Mouse (Mus musculus) mouse embryonic stem cell (cell line): ENCODE data around the gene Hcar2.

ENCODE experiments used
- in situ Hi-C, 2 experiments: fragments of 300-500 bp; cut with MboI; formaldehyde crosslinking; loops; 1 replicate in 1 of 2; 3 replicates in 1 of 2; pipeline ENCODE4 v1.14.3; 2019 to 2020; ENCODE audit warnings: low sequenced_read_pairs in 2 of 2, low pct_unique_long_range_greater_than_20kb in 1 of 2, mixed read lengths in 1 of 2; ENCODE audit not compliant: unreplicated experiment in 1 of 2

Hcar2 gene

DNA sequence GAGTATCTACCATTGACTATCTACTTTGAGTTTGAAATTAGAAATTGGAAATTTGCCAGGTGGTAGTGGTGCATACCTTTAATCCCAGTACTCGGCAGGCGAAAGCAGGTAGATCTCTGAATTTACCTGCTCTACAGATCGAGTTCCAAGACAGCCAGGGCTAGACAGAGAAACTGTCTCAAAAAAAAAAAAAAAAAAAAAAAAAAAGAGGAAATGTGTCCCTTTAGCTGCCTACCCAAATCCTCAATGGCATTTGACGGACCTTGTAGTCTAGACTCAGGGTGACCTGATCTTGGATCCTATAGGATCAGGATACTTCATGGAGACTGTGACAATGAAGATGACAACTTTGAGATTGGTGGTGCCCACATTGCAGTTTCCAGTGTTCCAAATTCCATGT lies 1.2 kb upstream of the Hcar2 start:
- in situ Hi-C loops = no loop called here

DNA sequence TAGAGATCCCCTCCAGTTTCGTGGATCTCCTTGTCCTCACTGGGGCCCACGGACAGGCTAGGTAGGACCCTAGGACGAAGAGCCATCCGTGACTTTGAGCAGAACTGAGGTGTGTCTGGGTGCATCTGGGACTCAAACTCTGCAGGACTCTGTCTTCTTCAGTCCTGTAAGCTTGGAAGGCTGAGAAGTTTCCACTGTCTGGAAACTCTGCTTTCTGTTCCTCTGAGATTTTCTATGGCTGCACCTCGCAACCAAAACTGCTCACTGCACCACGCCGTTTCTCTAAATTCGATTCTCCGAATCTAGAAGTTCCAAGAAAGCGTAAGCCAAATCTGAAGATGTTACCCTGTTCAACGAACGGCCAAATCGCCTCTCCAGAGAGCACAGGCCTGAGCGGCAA lies 1.4 kb downstream of the Hcar2 start:
- in situ Hi-C loops = no loop called here

DNA sequence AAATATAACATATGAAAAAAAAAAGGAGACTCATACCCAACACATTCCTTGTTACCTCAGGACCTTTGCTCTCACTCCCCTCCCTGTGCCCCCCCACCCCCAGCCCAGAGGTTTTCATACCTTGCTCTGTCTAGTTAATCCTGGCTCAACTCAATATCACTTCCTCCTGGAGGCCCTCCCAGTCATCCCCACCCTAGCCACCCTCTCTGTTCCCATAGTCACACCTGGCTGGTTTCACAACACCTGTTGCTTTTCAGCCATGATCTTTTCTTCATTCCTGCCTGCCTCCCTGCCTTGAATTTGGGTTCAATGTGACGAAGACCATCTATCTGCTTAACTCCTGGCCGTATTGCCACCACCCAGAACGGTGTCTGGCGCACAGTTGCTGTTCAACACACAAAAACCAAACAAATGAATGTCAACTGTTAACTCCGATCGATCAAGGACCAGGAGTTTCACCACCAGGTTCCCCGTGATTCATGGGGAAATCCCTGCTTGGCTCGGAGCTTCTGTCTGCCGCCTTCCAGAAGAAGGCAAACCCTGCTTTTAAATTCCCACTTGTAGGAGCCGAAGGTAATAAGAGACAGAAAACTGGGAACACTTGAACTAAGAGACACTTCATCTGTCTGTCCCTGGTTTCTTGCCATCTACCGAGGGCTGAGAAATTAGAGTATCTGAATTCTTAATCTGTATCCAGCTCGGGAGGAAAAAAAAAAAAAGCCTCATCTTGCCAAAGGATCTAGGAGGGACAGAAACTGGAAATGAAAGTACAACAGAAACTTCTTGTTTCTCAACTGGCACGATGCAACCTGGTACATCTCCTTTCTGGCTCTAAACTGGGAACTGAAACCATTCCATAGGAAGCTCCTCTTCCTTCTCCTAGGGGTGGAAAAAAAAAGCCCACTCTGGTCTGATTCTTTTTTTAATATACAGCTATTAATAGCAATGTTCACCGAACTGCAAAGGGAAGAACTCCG lies 2.6 kb downstream of the Hcar2 start:
- in situ Hi-C loops = no loop called here

DNA sequence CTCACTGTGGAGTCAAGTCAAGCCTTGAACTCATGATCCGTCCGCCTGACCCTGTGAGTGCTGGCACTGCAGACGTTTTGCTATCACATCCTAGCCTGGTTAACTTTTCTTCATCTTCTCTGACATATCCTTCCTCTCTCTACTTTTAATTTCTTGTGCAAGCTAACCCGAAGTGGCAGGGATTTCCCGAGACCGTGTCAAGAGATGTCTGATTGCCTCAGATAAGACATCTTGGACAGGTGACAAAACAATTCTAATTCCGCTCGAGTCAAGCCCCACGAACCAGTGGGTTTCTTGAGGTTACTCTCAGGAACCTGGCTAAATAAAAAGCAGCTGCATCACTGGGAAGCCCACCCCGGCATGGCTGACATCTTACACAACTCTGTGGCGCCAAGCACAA lies 6.5 kb downstream of the Hcar2 start:
- in situ Hi-C loops = no loop called here

DNA sequence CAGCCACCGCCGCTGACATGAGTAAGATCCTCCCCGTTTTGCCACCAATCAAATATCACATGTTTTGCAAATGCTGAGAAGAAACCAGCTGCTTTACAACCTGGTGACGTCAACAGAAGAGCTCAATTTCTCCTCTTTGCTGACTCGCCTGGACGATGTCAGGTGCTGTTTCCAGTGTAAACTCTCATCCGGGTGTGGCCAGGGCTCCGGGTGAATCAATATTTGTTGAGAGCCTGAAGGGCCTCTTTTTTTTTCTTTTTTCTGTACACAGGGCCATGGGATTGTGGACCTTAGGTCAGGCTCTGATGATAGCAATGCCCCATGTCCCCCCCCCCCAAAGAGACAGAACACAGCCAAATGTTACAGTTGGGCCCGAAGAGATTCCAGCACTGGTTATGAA lies 10.8 kb downstream of the Hcar2 start:
- in situ Hi-C loops = no loop called here

DNA sequence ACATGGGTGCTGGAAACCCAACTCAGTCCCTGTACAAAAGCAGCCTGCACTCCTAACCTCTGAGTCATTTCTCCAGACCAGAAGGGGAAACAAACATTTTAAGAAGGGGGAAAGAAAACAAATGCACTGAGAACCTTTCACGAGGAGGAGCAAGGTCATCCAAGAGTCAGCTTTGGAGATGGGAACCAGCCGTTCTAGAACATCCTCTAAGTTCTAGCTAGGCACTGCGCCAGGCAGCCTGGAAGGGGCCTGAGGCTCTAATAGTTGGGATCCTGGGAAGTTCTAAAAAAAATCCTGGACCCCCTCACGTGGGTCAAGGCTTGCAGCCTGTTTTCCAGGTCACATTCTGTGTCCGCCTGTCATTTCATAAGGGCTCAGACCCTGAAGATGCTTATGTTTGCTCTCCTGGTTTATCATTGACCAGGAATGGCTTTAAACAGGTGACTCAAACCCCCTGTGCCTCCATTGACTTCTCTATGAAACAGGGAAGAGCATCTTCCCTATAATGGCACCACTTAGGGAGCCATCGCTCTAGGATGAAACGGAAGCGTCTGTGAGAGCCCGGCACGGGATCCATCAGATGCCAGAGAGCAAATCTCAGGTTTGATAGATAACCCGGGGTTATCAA lies 11.3 kb downstream of the Hcar2 start:
- in situ Hi-C loops = no loop called here

DNA sequence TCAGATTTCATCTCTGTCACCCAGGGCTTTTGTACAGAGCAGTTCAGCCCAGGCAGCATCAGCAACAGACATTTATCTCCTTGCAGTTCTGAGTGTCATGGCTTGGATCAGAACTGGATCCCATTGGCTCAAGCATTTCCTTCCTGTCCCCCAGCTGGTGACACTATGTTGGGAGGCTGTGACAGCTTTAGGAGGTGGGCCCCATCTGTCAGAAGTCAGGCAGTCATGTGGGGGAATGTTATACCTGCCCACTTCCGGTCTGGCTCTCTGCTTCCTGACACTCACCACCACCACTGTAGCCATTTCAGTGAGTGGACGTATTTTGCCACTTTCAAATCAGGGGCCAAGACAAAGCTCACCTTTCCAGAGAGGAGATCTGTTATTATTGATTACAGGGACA lies 13.9 kb downstream of the Hcar2 start:
- in situ Hi-C loops = no loop called here

DNA sequence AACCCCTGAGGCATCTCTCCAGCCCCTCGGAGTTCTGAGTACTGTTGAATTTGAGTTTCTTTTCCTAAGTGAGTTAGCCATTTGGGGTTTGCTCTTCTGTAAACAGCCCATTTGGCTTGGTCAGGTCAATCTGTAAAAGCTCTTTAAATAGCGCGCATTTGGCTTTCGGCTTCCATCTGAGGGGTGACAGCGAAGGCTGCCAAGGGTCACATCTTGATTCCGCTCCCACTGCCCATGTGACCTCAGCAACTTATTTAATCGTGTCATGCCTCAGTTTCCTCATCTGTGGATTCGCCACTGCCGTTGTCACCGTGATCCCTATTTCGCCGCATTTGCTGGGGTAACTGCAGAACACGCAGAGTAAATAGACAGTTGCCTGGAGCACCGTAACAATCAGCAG lies 21.0 kb downstream of the Hcar2 start:
- in situ Hi-C loops = no loop called here

DNA sequence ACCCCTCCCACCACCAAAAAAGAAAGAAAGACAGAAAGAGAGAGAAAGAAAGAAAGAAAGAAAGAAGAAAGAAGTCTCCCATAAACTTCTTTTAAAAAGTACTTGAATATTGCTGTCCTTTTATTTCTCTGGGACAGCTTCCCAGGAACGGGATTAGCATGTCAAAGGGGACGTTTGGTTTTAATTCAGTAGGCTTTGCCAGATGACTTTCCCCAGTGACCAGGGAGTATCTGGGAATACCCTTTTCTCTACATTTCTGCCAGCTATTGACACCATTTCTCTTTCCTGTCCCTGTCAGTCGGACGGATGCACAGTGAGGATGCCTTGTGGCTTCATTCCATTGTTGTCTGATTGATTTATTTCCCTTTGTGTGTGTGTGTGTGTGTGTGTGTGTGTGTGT lies 21.5 kb downstream of the Hcar2 start:
- in situ Hi-C loops = no loop called here

DNA sequence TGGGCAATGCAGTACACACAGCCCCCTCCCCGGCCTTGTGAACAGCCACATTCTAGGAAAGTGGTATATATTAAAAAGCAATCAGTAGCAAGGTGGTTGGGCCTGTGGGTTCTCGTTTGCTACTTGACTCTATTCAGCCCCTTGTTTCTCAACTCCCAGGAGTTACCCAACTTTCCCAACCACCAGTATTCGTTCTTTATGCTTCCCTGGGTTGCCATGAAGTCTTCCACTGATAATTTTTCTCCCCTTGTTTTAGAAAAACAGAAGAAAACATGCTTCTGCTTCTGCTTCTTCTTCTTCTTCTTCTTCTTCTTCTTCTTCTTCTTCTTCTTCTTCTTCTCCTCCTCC lies 22.4 kb downstream of the Hcar2 start:
- in situ Hi-C loops = no loop called here

DNA sequence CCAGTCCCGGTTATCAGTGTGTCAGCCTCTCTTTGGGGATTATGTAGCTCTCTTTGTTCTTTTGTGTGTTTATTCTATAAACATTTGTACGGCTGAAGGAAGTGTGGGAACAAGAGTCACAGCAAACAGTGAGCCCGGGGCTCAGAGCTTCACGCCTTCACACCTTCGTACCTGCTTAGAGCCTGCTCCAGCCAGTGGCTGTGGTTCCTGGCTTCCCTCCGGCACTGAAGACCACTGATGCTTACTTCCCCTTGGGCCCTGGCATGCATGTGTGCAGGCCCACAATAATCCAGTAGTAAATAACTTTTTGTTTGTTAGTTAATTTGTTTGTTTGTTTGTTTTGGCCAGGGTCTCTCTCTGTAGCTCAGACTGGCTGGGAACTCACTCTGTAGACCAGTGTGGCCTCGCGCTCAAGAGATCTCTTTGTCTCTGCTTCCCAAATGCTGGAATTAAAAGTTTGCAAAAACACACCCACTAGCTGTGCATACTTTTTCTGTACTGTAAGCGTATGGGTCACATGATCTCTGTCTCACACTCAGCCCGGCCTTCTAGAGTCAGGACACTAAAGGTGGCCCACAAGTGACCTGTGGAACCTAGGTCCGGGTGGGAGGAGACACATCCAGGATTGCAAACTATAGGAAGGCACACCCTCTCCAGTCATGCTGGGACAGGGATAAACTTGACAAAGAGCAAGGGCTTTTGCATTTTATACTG lies 22.9 kb downstream of the Hcar2 start:
- in situ Hi-C loops = no loop called here

DNA sequence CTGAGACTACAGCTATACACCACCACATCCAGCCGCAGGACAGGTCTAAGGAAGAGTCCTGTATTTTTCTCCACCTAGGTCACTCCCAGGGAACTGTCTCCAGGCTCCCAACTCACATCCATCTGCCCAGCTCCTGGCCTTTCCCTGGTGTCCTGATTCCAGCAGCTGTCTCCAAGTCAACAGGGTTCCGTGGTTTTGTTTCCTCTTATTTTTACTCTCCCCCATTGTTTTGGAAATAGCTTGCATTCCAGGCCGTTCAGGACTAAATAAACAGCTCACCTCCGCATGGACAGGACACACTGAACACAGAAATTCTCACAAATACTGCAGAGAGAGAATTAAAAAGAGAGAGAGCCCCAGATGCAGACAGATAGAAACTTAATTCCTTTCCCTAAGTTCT lies 27.9 kb downstream of the Hcar2 start:
- in situ Hi-C loops = no loop called here

DNA sequence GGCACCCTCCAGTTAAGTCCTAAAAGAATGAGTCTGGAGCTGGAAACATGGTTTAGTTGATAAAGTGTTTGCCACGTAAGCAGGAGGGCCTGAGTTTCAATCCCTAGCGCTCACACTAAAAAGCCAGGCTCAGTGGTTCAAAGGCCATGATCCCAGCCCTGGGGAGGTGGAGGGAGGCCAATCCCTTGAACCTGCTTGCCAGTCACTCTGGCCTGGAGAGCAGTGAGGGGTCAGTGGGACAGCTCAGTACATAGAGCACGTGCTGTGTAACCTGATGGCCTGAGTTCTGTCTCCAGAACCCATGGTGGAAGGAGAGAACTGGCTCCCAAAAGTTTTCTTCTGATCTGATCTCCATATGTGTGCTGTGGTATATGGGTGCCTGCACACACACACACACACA lies 30.5 kb downstream of the Hcar2 start:
- in situ Hi-C loops = no loop called here

DNA sequence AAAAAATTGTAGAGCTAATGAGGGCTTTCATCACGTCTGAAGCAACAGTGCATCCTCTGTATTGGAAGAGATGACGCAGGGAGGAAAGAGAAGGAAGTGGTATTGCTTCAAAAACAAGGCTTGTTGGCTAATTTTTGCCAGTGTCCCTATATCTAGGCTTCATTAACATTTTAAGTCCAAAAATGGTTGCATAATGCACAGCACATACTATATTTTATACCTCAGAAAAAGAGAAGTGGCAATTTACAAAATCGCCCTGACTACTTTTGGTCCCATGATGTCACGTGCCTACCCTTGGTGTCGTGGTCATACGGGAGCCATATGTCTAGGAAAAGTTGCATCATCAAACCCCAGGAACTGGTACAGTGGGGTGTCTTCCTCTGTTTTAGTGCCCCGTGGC lies 33.0 kb downstream of the Hcar2 start:
- in situ Hi-C loops = no loop called here

DNA sequence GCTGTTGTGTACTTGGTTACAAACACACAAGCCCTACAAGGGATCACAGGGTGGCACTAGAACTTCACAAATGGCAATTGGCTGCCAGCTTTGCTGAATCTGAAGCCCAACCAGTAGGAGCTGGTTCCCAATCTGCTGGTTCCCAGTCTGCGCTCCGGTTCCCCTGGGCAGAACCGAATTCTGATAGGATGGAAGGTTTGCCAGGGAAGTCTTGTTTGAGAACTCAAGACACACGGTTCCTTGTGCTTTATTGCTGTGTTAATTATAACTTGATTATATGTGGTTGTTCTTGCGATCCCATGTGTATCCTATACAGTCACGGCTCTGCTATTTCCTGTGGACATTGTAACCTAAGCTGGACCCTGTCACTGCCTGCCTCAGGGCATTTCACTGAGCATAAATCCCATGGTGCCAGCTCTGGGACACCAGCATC lies 37.6 kb downstream of the Hcar2 start:
- in situ Hi-C loops = no loop called here

DNA sequence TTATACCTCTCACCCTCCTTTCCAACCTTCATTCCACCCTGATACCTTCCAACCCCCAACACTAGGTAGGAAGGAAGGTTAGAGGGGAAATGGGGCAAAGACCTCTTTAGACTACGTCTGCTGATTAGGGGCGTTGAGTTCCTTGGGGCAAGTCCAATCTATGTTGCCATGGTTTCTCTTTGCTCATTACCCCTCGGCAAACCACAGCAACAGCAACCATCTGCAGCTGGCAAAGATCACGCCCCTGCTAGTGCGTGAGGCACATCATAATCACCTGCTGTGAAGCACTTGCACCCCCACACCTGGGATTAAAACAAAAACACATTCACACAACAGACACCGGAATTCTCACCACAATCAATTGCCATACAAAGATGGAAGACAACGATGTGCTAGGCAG lies 42.6 kb downstream of the Hcar2 start:
- in situ Hi-C loops = no loop called here

DNA sequence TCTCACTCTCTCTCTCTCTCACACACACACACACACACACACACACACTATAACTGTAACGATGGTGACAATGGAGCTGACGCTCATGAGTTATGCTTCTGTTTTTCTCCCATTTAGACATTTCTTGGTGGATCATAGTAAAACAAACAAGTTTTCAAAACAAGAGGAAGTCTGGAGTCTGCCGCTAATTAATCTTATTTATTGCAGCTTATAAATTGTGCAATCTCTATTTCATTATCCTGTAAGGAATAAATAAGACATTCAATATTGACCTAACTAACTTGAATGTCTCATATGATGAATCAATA lies 44.1 kb downstream of the Hcar2 start:
- in situ Hi-C loops = no loop called here

DNA sequence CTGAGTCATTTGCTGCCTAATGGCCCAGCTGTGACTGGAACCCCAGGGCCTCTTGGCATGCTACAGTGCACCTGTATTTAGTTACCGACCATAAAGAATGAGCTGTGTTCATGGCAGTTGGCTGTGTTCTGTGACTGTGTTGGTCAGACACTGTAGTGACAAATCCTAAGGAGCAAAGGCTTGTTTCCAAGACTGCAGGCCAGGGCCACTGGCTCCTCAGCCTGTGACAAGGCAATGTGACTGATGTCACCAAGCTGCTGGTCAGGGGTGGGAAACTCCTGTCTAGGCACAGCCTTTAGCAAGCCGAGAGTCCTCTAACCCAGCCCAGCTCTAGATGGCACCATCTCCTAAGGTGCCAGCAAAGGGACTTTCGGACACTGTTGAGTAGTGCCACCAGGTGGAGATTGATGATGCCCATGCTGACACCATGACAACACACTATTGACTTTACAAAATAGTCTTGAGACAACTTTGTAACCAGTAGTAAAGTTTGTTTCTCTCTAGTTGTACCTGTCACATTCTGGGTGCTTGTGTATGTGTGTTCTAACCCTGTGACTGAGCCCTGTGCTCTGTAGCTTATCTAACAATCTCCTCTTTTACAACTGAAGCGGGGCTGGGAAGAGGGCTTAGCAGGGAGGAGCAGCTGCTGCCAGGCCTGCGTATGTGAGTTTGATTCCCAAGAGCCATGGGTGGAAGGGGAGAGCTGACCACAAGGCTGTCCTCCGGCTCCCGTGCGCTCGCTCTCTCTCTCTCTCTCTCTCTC lies 44.6 kb downstream of the Hcar2 start:
- in situ Hi-C loops = no loop called here

DNA sequence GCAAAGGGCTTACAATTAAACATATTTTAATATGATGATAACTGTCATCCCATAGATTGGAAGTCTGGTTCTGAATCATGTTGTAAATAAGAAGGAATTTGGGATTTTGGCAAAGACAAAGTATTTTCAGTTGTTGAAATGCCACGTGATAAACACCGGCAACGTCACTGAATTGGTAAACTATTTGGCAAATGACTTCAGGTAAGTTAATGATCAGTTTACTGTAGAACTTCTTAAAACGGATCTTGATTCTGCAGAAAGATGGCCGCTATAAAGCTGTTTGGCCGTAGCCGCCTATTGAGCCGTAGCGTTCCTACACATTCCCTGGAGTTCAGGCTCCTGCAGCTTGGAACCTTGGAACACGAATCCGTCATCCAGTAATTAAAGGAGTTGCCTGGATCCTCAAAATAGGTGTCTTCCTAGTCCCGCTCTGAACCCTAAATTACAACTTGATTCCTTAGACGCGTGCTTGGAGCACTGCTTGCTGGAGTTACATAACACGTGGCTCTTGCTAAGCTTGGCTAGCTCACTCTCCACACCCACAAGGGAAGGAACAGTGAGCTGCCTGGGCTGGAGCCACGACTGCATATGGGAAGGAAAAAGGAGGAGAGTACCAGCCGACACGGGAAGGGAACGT lies 46.2 kb downstream of the Hcar2 start:
- in situ Hi-C loops = no loop called here
